Mouse (Mus musculus) CH12.LX (cell line): ENCODE data around the gene Ret. TPM values are rescaled to one million over a fixed set of nuclear protein-coding genes. Genes with fewer than 3 reads are reported as not detected.
A peak's percentile ranks its signal among the peaks of the same experiment; 100 is the strongest.

Experiments used
- DNase-seq: peaks from one replicate; pipeline ENCODE4 v3.0.0-alpha.2; 2013; ENCODE audit errors: extremely low read depth
- H3K27ac ChIP-seq: 2 replicates; pipeline ENCODE4 v1.5.1; 2012; ENCODE audit warnings: low read depth, mild to moderate bottlenecking, control low read depth, moderate library complexity; ENCODE audit not compliant: insufficient read depth
- H3K27me3 ChIP-seq: replicated peaks from 2 replicates; pipeline ENCODE3; 2012; ENCODE audit warnings: inconsistent platforms
- H3K36me3 ChIP-seq, 2 experiments: replicated peaks in 1 of 2; 2 replicates each; pipeline versions ENCODE3 to v1.6.1; 2012; ENCODE audit warnings: inconsistent platforms in 1 of 2, low read length in 1 of 2, mild to moderate bottlenecking in 1 of 2, mixed read lengths in 1 of 2, moderate library complexity in 1 of 2; ENCODE audit not compliant: control insufficient read depth in 1 of 2, insufficient read depth in 1 of 2
- H3K4me1 ChIP-seq, 2 experiments: 2 replicates each; pipeline ENCODE4 v1.6.1; 2012; ENCODE audit warnings: inconsistent platforms in 1 of 2, moderate library complexity in 1 of 2; ENCODE audit not compliant: insufficient read depth in 2 of 2, control insufficient read depth in 1 of 2
- H3K4me2 ChIP-seq: 2 replicates; pipeline ENCODE4 v1.6.1; 2012; ENCODE audit warnings: low read depth, mild to moderate bottlenecking, control low read depth; ENCODE audit not compliant: poor library complexity, insufficient read depth, severe bottlenecking
- H3K4me3 ChIP-seq, 3 experiments: fragments of 150-350 bp in 1 of 3; sonication (generic) in 1 of 3; replicated peaks in 1 of 3; 2 replicates each; pipeline versions ENCODE3 to v1.5.1; 2011 to 2012; ENCODE audit warnings: low read depth in 2 of 3, low read length in 2 of 3, mild to moderate bottlenecking in 2 of 3, moderate library complexity in 2 of 3, control low read depth in 1 of 3, improper control_type of control experiment in 1 of 3, inconsistent platforms in 1 of 3, mixed read lengths in 1 of 3; ENCODE audit not compliant: poor library complexity in 1 of 3
- H3K79me2 ChIP-seq: replicated peaks from 2 replicates; pipeline ENCODE4 v1.6.1; 2012; ENCODE audit warnings: mild to moderate bottlenecking, moderate library complexity; ENCODE audit not compliant: control insufficient read depth, poor library complexity, insufficient read depth, severe bottlenecking; ENCODE audit errors: extremely low read depth
- H3K9ac ChIP-seq: 2 replicates; pipeline ENCODE4 v1.6.1; 2012; ENCODE audit warnings: low read depth, mild to moderate bottlenecking, control low read depth, moderate library complexity; ENCODE audit not compliant: insufficient read depth
- H3K9me3 ChIP-seq: replicated peaks from 2 replicates; pipeline ENCODE3; 2012; ENCODE audit warnings: low read length, inconsistent platforms, mixed read lengths
- CHD2 ChIP-seq: IDR thresholded peaks from 2 replicates; pipeline ENCODE4 v1.6.1; 2011; ENCODE audit warnings: low read length, improper control_type of control experiment
- CTCF ChIP-seq, 2 experiments: IDR thresholded peaks in 1 of 2; conservative IDR thresholded peaks in 1 of 2; 2 replicates each; pipeline ENCODE4 v1.5.1; 2011 to 2012; ENCODE audit warnings: low read depth in 2 of 2, low read length in 2 of 2, improper control_type of control experiment in 1 of 2, inconsistent platforms in 1 of 2, mild to moderate bottlenecking in 1 of 2, moderate library complexity in 1 of 2
- ETS1 ChIP-seq: conservative IDR thresholded peaks from 2 replicates; pipeline ENCODE4 v1.6.1; 2012; ENCODE audit warnings: low read depth, mild to moderate bottlenecking, inconsistent platforms, low read length, improper control_type of control experiment, moderate library complexity
- HCFC1 ChIP-seq: IDR thresholded peaks from 2 replicates; pipeline ENCODE4 v1.6.1; 2012; ENCODE audit warnings: low read depth, mild to moderate bottlenecking, inconsistent platforms, low read length, improper control_type of control experiment
- IRF4 ChIP-seq: IDR thresholded peaks from 2 replicates; pipeline ENCODE4 v1.6.1; 2014; ENCODE audit warnings: low read depth, mild to moderate bottlenecking, inconsistent platforms, low read length, improper control_type of control experiment
- JUN ChIP-seq: IDR thresholded peaks from 2 replicates; pipeline ENCODE4 v1.6.1; 2011; ENCODE audit warnings: low read depth, mild to moderate bottlenecking, low read length, improper control_type of control experiment, moderate library complexity; ENCODE audit not compliant: insufficient read depth
- KAT2A ChIP-seq: IDR thresholded peaks from 2 replicates; pipeline ENCODE4 v1.6.1; 2012; ENCODE audit warnings: low read length, improper control_type of control experiment, inconsistent platforms; ENCODE audit not compliant: insufficient replicate concordance
- MAFK ChIP-seq: IDR thresholded peaks from 2 replicates; pipeline ENCODE4 v1.6.1; 2011; ENCODE audit warnings: low read length, improper control_type of control experiment; ENCODE audit not compliant: insufficient replicate concordance
- MAX ChIP-seq: IDR thresholded peaks from 2 replicates; pipeline ENCODE4 v1.6.1; 2011; ENCODE audit warnings: low read length, improper control_type of control experiment
- NELFE ChIP-seq: IDR thresholded peaks from 2 replicates; pipeline ENCODE4 v1.6.1; 2011; ENCODE audit warnings: low read depth, low read length, improper control_type of control experiment
- POLR2AphosphoS2 ChIP-seq: IDR thresholded peaks from 2 replicates; pipeline ENCODE4 v1.6.1; 2011; ENCODE audit warnings: low read depth, low read length, improper control_type of control experiment
- USF2 ChIP-seq: conservative IDR thresholded peaks from 2 replicates; pipeline ENCODE4 v1.6.1; 2011; ENCODE audit warnings: low read depth, low read length, improper control_type of control experiment
- ZC3H11A ChIP-seq: IDR thresholded peaks from 2 replicates; pipeline ENCODE4 v1.6.1; 2012; ENCODE audit warnings: low read depth, mild to moderate bottlenecking, inconsistent platforms, low read length, improper control_type of control experiment
- ZMIZ1 ChIP-seq: IDR thresholded peaks from 2 replicates; pipeline ENCODE4 v1.6.1; 2012; ENCODE audit warnings: low read depth, mild to moderate bottlenecking, inconsistent platforms, low read length, improper control_type of control experiment
- dilution Hi-C: fragments of 300-500 bp; cut with MboI; formaldehyde crosslinking; loops from 2 replicates; pipeline ENCODE4 v1.14.3; 2020; ENCODE audit warnings: low sequenced_read_pairs; ENCODE audit not compliant: extremely low pct_unique_long_range_greater_than_20kb, extremely low pct_ligation_motif_present
- in situ Hi-C: fragments of 300-500 bp; cut with MboI; formaldehyde crosslinking; loops from 3 replicates; pipeline ENCODE4 v1.14.3; 2019; ENCODE audit warnings: low sequenced_read_pairs, low pct_ligation_motif_present, low pct_unique_long_range_greater_than_20kb, mixed read lengths
- polyA plus RNA-seq: library from polyadenylated mRNA; unstranded; fragments of >175 nt; gene quantifications from 2 replicates; pipeline ENCODE4 v1.2.1, GENCODE M21; 2012; ENCODE audit warnings: low read depth; ENCODE audit not compliant: insufficient read length
- total RNA-seq, 2 experiments: library from RNA; depleted of rRNA; stranded (reverse); fragments of 300-350 nt in 1 of 2; fragments of >200 nt in 1 of 2; gene quantifications; 2 replicates each; pipeline ENCODE4 v1.2.3; 2012 to 2014

Ret gene
- total and polyA plus RNA-seq, 3 experiments = not detected

DNA sequence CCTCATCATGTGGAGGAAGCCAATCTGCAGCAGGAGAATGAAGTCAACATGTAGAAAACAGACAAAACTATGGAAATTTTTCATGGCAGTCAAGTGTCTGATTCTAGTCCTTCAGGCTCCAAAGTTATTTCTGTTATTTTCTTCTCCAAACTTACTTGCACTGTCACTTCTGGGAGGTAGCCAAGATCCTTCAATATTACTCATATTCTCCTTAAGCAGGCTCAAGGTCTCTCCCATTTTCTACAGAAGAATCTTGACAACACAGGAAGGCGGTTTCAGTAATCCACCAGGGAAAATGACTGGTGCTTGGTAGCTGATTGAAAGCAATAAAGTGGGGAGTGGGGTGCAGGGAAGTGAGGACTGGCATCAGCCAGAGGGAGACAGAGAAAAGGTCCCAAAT, 74.8 kb downstream of the Ret start:
- dilution Hi-C loops = no loop called here
- H3K27me3 ChIP-seq = no peaks in the 10 kb centered on the region
- no peak for DNase-seq
- no peak for TF ChIP-seq ETS1
- no peak for TF ChIP-seq MAX
- no peak for TF ChIP-seq JUN
- TF ChIP-seq ZMIZ1 = no peak
- no peak for TF ChIP-seq CTCF (conservative IDR thresholded peaks at IDR 0.05 in 1 of 2, IDR thresholded peaks at IDR 0.05 in 1 of 2; ENCODE audit: low read depth in 2 of 2, low read length in 2 of 2)
- TF ChIP-seq ZC3H11A = no peak
- no peak for TF ChIP-seq KAT2A
- TF ChIP-seq IRF4 = no peak
- no peak for TF ChIP-seq CHD2
- TF ChIP-seq, all 38 proteins: peak for 0
- no peak overlapping the region for H3K4me2 ChIP-seq
- H3K4me3 ChIP-seq = no peak overlapping the region
- H3K79me2 ChIP-seq = no peaks in the 10 kb centered on the region
- no peaks in the 10 kb centered on the region for H3K9me3 ChIP-seq
- no peak overlapping the region for H3K27ac ChIP-seq
- in situ Hi-C loops = no loop called here
- H3K9ac ChIP-seq = no peak overlapping the region
- no peaks in the 10 kb centered on the region for H3K4me1 ChIP-seq
- H3K36me3 ChIP-seq = peaks cover 2 to 13% of the 10 kb centered on the region in 2 experiments

DNA sequence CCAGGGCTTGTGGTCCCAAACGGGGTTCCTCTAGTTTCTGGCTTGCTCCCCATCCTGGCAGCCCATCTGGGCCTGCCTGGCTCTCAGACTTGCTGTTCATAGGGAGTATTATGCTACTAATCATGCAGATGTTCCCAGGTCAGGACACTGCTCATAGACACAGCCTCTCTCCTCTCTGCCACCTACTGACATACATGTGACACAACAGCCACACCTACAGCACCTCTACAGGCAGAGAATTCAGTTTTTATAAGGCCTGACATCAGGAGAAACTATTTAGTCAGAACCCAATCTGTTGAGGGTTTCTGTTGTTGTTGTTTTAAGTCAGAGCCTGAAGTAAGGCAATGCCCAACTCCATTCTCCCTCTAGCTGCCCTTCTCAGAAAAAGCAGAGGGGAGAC, 85.7 kb downstream of the Ret start:
- no peaks in the 10 kb centered on the region for H3K4me1 ChIP-seq
- no peaks in the 10 kb centered on the region for H3K9me3 ChIP-seq
- H3K4me2 ChIP-seq = no peak overlapping the region
- in situ Hi-C loops = no loop called here
- no peak for TF ChIP-seq NELFE
- TF ChIP-seq HCFC1 = no peak
- TF ChIP-seq MAFK = no peak
- TF ChIP-seq CTCF (conservative IDR thresholded peaks at IDR 0.05 in 1 of 2, IDR thresholded peaks at IDR 0.05 in 1 of 2; ENCODE audit: low read depth in 2 of 2, low read length in 2 of 2) = peak; percentile 6 to 60; a peak in 2 of 4 replicates
- no peak for TF ChIP-seq JUN
- TF ChIP-seq USF2 = no peak
- no peak for TF ChIP-seq POLR2AphosphoS2
- TF ChIP-seq, all 38 proteins: peak for 1
- dilution Hi-C loops = no loop called here
- Histone ChIP-seq H3K36me3 (peaks cover 2 to 16% of the 10 kb centered on the region in 2 experiments), H3K27me3 (no peaks in the 10 kb centered on the region), H3K79me2 (no peaks in the 10 kb centered on the region), H3K27ac (no peak overlapping the region), H3K4me3 (no peak overlapping the region), H3K9ac (no peak overlapping the region)
- peak; percentile 5 for DNase-seq

Other genes with a start within 250 kb of the Ret start
- gene Rasgef1a, start 186.3 kb downstream of the Ret start, total RNA-seq (2012; rRNA removed) = 0.13 TPM in 1 of 2 replicates, not detected in the other
- not detected in 2 replicates for gene Rasgef1a, start 186.3 kb downstream of the Ret start, total RNA-seq (2014; rRNA removed)
- gene Rasgef1a, start 186.3 kb downstream of the Ret start, polyA plus RNA-seq = not detected in 2 replicates
- gene Csgalnact2, start 58.6 kb downstream of the Ret start, total RNA-seq (2012; rRNA removed) = 2.2 and 2.4 TPM in 2 replicates
- 6.4 and 7.3 TPM in 2 replicates for gene Csgalnact2, start 58.6 kb downstream of the Ret start, total RNA-seq (2014; rRNA removed)
- 2.1 and 3.0 TPM in 2 replicates for gene Csgalnact2, start 58.6 kb downstream of the Ret start, polyA plus RNA-seq
- gene Bms1, start 221.8 kb upstream of the Ret start, total RNA-seq (2012; rRNA removed) = 57.0 and 72.4 TPM in 2 replicates
- gene Bms1, start 221.8 kb upstream of the Ret start, total RNA-seq (2014; rRNA removed) = 40.7 and 45.8 TPM in 2 replicates
- gene Bms1, start 221.8 kb upstream of the Ret start, polyA plus RNA-seq = 108 and 109 TPM in 2 replicates